Mouse (Mus musculus): Measurements from ENCODE around the gene Ciart. TPM values are rescaled to one million over a fixed set of nuclear protein-coding genes. Genes with fewer than 3 reads are reported as not detected.

Gene Ciart
- total RNA-seq, 2 experiments from 2014 or later: 15.9 to 23.8 TPM

DNA sequence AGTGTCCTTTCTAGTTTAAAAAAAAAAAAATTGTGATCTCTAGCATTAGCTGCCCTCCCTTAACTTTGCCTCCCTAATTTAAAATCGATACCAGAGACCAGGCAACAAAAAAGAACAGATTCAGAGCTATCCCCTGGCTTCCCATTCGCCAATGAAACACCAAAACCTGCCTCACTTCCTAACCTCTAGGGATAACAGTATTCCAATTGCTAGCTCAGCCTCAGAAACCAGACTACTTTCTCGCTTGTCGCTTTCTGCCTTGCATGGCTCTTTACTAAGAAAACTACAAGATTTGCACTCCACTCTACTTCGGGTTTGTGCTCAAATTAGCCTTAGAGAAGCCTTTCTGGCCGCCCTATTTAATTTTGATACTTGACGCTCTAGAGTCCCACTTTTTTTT lies 25.9 kb downstream of the Ciart start:
- Histone ChIP-seq H3K4me3 (peak overlapping the region; percentile 87), H3K27ac (peak overlapping the region; percentile 81)
- intact Hi-C loops (cut with DNase I): loop anchor here (5.0 kb wide), 1 partner anchor 196 kb away; no protein-coding TSS in a partner anchor
- TF ChIP-seq CTCF (IDR thresholded peaks at IDR 0.05): no peak
- no peak for DNase-seq (ENCODE audit: extremely low spot score in 1 of 2, low spot score in 2 of 2)

DNA sequence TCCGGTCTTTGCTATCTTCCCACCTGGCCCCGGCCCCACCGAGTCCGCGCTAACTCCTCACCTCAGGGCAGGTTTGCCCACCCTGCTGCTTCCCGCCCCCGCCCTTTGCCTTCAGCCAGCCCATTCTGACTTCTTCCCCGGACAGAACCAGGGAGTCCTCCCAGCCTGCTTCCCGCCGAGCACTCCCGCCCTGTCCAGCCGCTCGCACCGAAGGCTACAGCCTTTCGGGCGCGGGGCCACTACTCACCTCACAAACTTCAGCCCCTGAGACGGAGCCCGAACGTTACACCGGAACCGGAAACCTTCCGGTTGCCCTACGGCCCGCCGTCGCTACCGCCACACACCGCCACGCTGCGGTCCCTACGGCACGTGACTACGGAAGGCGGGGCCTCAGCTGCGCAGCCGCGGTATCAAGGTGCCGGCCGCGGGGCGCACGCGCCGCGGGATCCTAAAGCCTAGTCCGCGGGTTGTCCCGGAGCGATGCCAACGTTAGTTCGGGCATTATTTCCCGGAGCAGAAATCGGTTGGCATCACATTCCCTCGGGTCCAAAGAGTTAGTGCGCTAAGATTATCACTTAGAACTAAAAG lies 26.5 kb downstream of the Ciart start, which contains the start of gene Prpf3:
Gene Prpf3, minus strand, starts transcription at position 384 of the 588 bp plus-strand sequence.
- intact Hi-C loops (cut with DNase I): loop anchor here (5.0 kb wide), 1 partner anchor 197 kb away; no protein-coding TSS in a partner anchor
- DNase-seq (ENCODE audit: extremely low spot score in 1 of 2, low spot score in 2 of 2): peak; percentile 94 to 95
- peak within 1 kb of the TSS; percentile 87 for H3K4me3 ChIP-seq
- peak within 1 kb of the TSS; percentile 81 for H3K27ac ChIP-seq
- peak; percentile 5; the same call in 1 of the 2 replicates for TF ChIP-seq CTCF (IDR thresholded peaks at IDR 0.05)

DNA sequence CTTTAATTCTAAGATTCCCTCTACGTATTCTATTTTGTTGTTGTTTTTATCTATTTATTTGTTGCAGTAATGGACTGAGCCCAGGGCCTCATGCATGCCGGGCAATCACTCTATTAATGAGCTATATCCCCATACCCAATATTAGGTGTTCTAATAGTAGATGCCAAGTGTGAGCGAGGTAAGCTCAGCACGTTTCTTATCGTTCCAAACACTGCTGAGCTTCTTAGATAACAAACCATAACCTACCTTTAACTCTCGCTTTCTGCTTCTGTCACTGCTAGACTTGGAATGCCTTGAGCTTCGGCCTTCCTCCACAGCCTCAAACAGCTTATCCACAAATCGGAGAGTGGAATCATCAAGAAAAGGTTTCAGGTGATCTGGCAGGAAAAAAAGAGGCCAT lies 30.7 kb downstream of the Ciart start:
- intact Hi-C loops (cut with DNase I): no loop called here
- DNase-seq (ENCODE audit: extremely low spot score in 1 of 2, low spot score in 2 of 2): no peak
- H3K4me3 ChIP-seq: no peak overlapping the region
- no peak overlapping the region for H3K27ac ChIP-seq
- no peak for TF ChIP-seq CTCF (IDR thresholded peaks at IDR 0.05)

DNA sequence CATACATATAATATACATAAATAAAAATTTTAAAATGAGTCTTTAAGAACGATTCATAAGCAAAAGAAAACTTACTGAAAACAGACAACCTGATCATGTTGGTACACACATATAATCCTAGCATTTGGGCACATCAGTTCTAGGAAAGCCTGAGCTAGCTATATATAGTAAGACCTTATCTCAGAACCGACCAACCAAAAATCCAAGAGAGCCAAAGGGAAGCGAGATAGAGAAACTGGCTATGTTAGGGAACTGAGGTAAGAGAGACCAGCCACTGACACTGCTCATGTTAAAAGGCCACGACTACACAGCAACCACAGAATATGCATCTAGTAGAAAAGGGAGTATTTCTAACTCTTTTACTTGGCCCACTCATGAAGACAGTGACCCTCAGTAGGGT lies 31.4 kb downstream of the Ciart start:
- no peak overlapping the region for H3K4me3 ChIP-seq
- TF ChIP-seq CTCF (IDR thresholded peaks at IDR 0.05): no peak
- DNase-seq (ENCODE audit: extremely low spot score in 1 of 2, low spot score in 2 of 2): no peak
- no peak overlapping the region for H3K27ac ChIP-seq
- intact Hi-C loops (cut with DNase I): no loop called here

DNA sequence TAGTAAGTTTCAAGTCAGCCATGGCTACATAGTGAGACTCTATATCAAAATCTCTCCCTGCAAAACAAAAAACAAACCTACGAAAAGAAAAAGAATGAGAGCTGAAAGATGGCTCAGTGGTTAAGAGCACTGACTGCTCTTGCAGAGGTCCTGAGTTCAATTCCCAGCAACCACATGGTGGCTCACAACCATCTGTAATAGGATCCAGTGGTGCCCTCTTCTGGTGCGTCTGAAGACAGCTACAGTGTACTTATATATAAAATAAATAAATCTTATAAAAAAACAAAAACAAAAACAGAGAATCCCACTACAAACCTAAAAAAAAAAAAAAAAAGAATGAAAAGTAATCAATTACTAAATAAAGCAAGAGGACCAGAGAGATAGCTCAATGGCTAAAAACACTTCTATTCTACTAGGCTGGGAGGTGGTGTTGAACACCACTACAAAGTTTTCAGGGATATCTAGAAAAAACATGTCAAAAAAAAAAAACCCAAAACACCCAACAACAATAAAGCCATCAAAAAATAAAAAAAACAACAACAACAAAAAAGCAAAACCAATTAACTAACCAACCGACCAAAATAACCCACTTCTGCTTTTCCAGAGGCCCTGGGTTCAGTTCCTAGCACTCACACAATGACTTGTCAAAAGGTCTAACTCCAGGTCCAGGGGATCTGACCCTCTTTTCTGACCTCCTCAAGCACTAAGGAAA lies 39.4 kb downstream of the Ciart start:
- peak; percentile 23 for TF ChIP-seq CTCF (IDR thresholded peaks at IDR 0.05)
- intact Hi-C loops (cut with DNase I): loop anchor here (5.0 kb wide), 1 partner anchor 60 kb away; no protein-coding TSS in a partner anchor
- DNase-seq (ENCODE audit: extremely low spot score in 1 of 2, low spot score in 2 of 2): no peak

DNA sequence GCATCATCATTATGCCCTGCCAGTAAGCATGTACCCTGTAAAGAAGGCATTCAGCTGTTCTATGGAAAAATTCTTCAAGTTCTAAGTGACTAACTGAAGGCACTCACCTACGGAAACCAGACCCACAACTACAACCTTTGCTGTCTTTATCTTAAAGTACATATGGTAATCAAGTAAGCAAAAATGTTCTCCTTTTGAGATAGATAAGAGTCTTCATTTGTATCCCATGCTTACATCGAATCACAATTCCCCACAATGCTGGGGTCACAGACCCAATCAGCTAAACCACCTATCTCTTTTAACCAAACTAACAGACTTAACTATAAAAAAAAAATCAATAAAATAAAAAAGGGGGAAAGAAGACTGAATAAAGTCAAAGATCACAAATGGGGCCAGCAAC lies 42.8 kb downstream of the Ciart start:
- intact Hi-C loops (cut with DNase I): loop anchor here (10.0 kb wide), 1 partner anchor 364 kb away; no protein-coding TSS in a partner anchor
- Histone ChIP-seq H3K4me3 (no peak overlapping the region), H3K27ac (no peak overlapping the region)
- no peak for DNase-seq (ENCODE audit: extremely low spot score in 1 of 2, low spot score in 2 of 2)
- TF ChIP-seq CTCF (IDR thresholded peaks at IDR 0.05): no peak

More for the DNA sequence above, 39.4 kb downstream of the Ciart start:
- H3K4me3 ChIP-seq: no peak overlapping the region
- no peak overlapping the region for H3K27ac ChIP-seq

DNA sequence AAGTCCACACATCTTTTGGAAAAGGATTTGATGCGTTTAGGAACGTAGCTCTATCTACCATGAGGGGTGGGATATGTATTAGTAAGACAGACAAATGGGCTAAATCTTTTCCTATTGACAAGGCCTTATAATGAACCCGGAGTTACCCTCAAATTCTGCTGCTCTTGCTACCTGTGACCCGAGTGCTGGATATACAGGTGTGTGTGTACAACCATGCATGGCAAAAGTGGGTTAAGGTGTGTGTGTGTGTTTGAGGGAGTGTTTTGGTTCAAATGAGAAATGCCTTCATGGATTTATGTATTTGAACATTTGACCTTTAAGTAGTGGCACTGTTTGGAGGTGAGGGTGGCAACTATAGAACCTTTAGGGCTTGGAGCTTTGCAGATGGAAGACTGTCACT lies 53.0 kb downstream of the Ciart start:
- DNase-seq (ENCODE audit: extremely low spot score in 1 of 2, low spot score in 2 of 2): no peak
- intact Hi-C loops (cut with DNase I): no loop called here
- TF ChIP-seq CTCF (IDR thresholded peaks at IDR 0.05): no peak
- H3K27ac ChIP-seq: no peak overlapping the region
- H3K4me3 ChIP-seq: no peak overlapping the region

Other genes with a start within 250 kb of the Ciart start
- 10 to 100 TPM; 52.7 to 60.9 TPM for gene Mcl1, start 223.5 kb downstream of the Ciart start, total RNA-seq (2021)
- gene Adamtsl4, start 194.3 kb downstream of the Ciart start, total RNA-seq (2021): 1 to 10 TPM; 6.8 to 7.7 TPM
- gene Ecm1, start 142.7 kb downstream of the Ciart start, total RNA-seq (2021): 10 to 100 TPM in 1 of 2 experiments, 1 to 10 TPM in 1; 9.2 to 11.3 TPM
- gene Tars2, start 122.0 kb downstream of the Ciart start, total RNA-seq (2021): 10 to 100 TPM; 43.5 to 43.8 TPM
- 10 to 100 TPM; 59.6 to 63.5 TPM for gene Rprd2, start 63.4 kb downstream of the Ciart start, total RNA-seq (2021)
- 10 to 100 TPM; 37.2 to 37.8 TPM for gene Prpf3, start 26.4 kb downstream of the Ciart start, total RNA-seq (2021)
- gene Mrps21, start 10.7 kb downstream of the Ciart start, total RNA-seq (2021): 100 to 1,000 TPM; 148 to 150 TPM
- gene BC028528, start 9.8 kb upstream of the Ciart start, total RNA-seq (2021): 1 to 10 TPM; 3.3 to 5.4 TPM
- gene Aph1a, start 11.7 kb upstream of the Ciart start, total RNA-seq (2021): 10 to 100 TPM; 68.2 to 72.9 TPM
- 1 to 10 TPM; 6.8 to 8.2 TPM for gene Car14, start 22.4 kb upstream of the Ciart start, total RNA-seq (2021)
- 10 to 100 TPM; 82.7 to 98.9 TPM for gene Anp32e, start 47.0 kb upstream of the Ciart start, total RNA-seq (2021)
- gene Plekho1, start 113.8 kb upstream of the Ciart start, total RNA-seq (2021): 10 to 100 TPM; 73.5 to 86.9 TPM
- 10 to 100 TPM; 38.3 to 45.9 TPM for gene Vps45, start 176.2 kb upstream of the Ciart start, total RNA-seq (2021)
- 10 to 100 TPM; 33.3 to 33.4 TPM for gene Otud7b, start 222.3 kb upstream of the Ciart start, total RNA-seq (2021)

All from left cerebral cortex, adult 2 months (tissue).